Mouse (Mus musculus) embryonic facial prominence, embryonic 13.5 days (tissue): ENCODE results near the gene Soga1. TPM values are rescaled to one million over a fixed set of nuclear protein-coding genes. Genes with fewer than 3 reads are reported as not detected.

Experiments
- ATAC-seq: fragments of 200-750 bp; cut with Nextera tagmentation; 2 replicates; pipeline ENCODE4 v1.8.0; 2017; ENCODE audit warnings: low read depth; ENCODE audit not compliant: insufficient number of reproducible peaks, insufficient read depth, low FRiP score, low TSS enrichment
- H3K27ac ChIP-seq: fragments of 300-500 bp; sonication (generic); 2 replicates; pipeline ENCODE4 v1.5.1; 2015; ENCODE audit warnings: moderate library complexity, mild to moderate bottlenecking, inconsistent platforms
- H3K27me3 ChIP-seq: fragments of 300-500 bp; sonication (generic); 2 replicates; pipeline ENCODE4 v1.6.1; 2015; ENCODE audit warnings: mild to moderate bottlenecking, inconsistent platforms
- H3K36me3 ChIP-seq: fragments of 300-500 bp; sonication (generic); 2 replicates; pipeline ENCODE4 v1.6.1; 2015; ENCODE audit warnings: mild to moderate bottlenecking, inconsistent platforms
- H3K4me1 ChIP-seq: fragments of 300-500 bp; sonication (generic); 2 replicates; pipeline ENCODE4 v1.6.1; 2015; ENCODE audit warnings: inconsistent platforms
- H3K4me2 ChIP-seq: fragments of 300-500 bp; sonication (generic); 2 replicates; pipeline ENCODE4 v1.6.1; 2015; ENCODE audit warnings: moderate library complexity, mild to moderate bottlenecking, inconsistent platforms
- H3K4me3 ChIP-seq: fragments of 300-500 bp; sonication (generic); 2 replicates; pipeline ENCODE4 v1.5.1; 2015; ENCODE audit warnings: mild to moderate bottlenecking, inconsistent platforms
- H3K9ac ChIP-seq: fragments of 300-500 bp; sonication (generic); 2 replicates; pipeline ENCODE4 v1.6.1; 2015; ENCODE audit warnings: mild to moderate bottlenecking, inconsistent platforms
- H3K9me3 ChIP-seq: fragments of 300-500 bp; sonication (generic); 2 replicates; pipeline ENCODE4 v1.6.1; 2016; ENCODE audit warnings: inconsistent platforms
- WGBS: fragments of 180-500 bp; shearing (Covaris S2); methylation state at CpG from one replicate; pipeline ENCODE4 v1.1.7; 2015; ENCODE audit warnings: mixed read lengths; 5-methylcytosine and 5-hydroxymethylcytosine counted together
- polyA plus RNA-seq: library from polyadenylated mRNA; unstranded; fragments of >200 nt; fragmentation: Nextera tagmentation; extraction: Ambion mirVana; gene quantifications from 2 replicates; pipeline ENCODE4 v1.2.1, GENCODE M21; 2015

The Soga1 gene
- polyA plus RNA-seq, 1 experiment from 2014 or later: 7.1 TPM

GRCm38 (mm10) chr2:157071556-157071955 is 7.5 kb downstream of the Soga1 start:
- no peaks in the 10 kb centered on the region for H3K27me3 ChIP-seq
- H3K4me1 ChIP-seq: peaks cover 82% of the 10 kb centered on the region
- WGBS: 58% methylated on average over 2 of the region's 2 CpGs
- H3K9me3 ChIP-seq: no peaks in the 10 kb centered on the region
- peak overlapping the region; percentile 4; the same call in 1 of the 2 replicates for H3K9ac ChIP-seq
- H3K4me3 ChIP-seq: no peak overlapping the region
- H3K27ac ChIP-seq: peak overlapping the region; percentile 35; the same call in 1 of the 2 replicates
- no peak overlapping the region for H3K4me2 ChIP-seq
- ATAC-seq: no peak
- H3K36me3 ChIP-seq: peaks cover 24% of the 10 kb centered on the region; the same call in 1 of the 2 replicates

GRCm38 (mm10) chr2:157070365-157070764 is 8.7 kb downstream of the Soga1 start:
- Histone ChIP-seq H3K27ac (peak overlapping the region; percentile 68; the same call in 1 of the 2 replicates), H3K36me3 (peaks cover 22% of the 10 kb centered on the region; the same call in 1 of the 2 replicates), H3K9ac (peak overlapping the region; percentile 46; the same call in 1 of the 2 replicates), H3K4me2 (no peak overlapping the region; the same call in 1 of the 2 replicates), H3K4me1 (peaks cover 77% of the 10 kb centered on the region), H3K27me3 (no peaks in the 10 kb centered on the region), H3K9me3 (no peaks in the 10 kb centered on the region), H3K4me3 (no peak overlapping the region)
- no peak for ATAC-seq
- 47% methylated on average over 9 of the region's 9 CpGs for WGBS

- Histone ChIP-seq H3K4me1 (peaks cover 77% of the 10 kb centered on the region), H3K27ac (peak overlapping the region; percentile 68)
Observed at GRCm38 (mm10) chr2:157069755-157070315, 9.2 kb downstream of the Soga1 start.

DNA sequence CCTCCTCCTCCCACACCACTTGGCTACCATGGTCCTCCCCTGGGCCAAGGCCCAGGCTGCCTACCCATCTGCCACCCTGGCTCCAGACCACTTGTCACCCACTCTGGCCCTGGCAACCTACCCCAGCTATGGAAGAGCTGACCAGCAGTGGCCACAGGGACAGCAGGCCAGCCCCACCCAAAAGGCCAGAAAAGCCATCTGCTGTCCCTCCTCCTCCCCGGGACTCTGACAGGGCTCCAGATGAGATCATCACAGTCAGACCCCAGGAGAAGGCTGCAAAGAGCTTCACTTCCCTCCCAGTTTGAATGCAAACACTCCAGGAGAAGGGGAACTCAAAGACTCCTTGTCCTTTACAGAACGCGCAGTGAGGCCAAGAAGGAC is 9.7 kb downstream of the Soga1 start:
- H3K36me3 ChIP-seq: peaks cover 25% of the 10 kb centered on the region; the same call in 1 of the 2 replicates
- WGBS: 60% methylated on average over 3 of the region's 3 CpGs
- H3K4me1 ChIP-seq: peaks cover 77% of the 10 kb centered on the region
- no peak for ATAC-seq
- no peaks in the 10 kb centered on the region for H3K27me3 ChIP-seq
- H3K4me3 ChIP-seq: no peak overlapping the region
- peak overlapping the region; percentile 68 for H3K27ac ChIP-seq
- H3K9me3 ChIP-seq: no peaks in the 10 kb centered on the region
- peak overlapping the region; percentile 47 for H3K9ac ChIP-seq
- no peak overlapping the region; the same call in 1 of the 2 replicates for H3K4me2 ChIP-seq

More at GRCm38 (mm10) chr2:157069755-157070315, 9.2 kb downstream of the Soga1 start:
- Histone ChIP-seq H3K4me2 (no peak overlapping the region; the same call in 1 of the 2 replicates), H3K4me3 (no peak overlapping the region), H3K27me3 (no peaks in the 10 kb centered on the region), H3K9ac (peak overlapping the region; percentile 47), H3K9me3 (no peaks in the 10 kb centered on the region), H3K36me3 (peaks cover 22% of the 10 kb centered on the region; the same call in 1 of the 2 replicates)
- no peak for ATAC-seq
- WGBS: 44% methylated on average over 3 of the region's 3 CpGs

GRCm38 (mm10) chr2:157068701-157069354 is 10.2 kb downstream of the Soga1 start:
- H3K4me3 ChIP-seq: no peak overlapping the region
- no peaks in the 10 kb centered on the region for H3K27me3 ChIP-seq
- no peak overlapping the region for H3K4me2 ChIP-seq
- H3K36me3 ChIP-seq: peaks cover 27% of the 10 kb centered on the region; the same call in 1 of the 2 replicates
- 59% methylated on average over 14 of the region's 14 CpGs for WGBS
- 0 out of 2 replicates have a peak overlapping the region, but pooled peaks have one; percentile 54 for H3K9ac ChIP-seq
- H3K4me1 ChIP-seq: peaks cover 77% of the 10 kb centered on the region
- ATAC-seq: no peak
- no peaks in the 10 kb centered on the region for H3K9me3 ChIP-seq
- peak overlapping the region; percentile 68; the same call in 1 of the 2 replicates for H3K27ac ChIP-seq

DNA sequence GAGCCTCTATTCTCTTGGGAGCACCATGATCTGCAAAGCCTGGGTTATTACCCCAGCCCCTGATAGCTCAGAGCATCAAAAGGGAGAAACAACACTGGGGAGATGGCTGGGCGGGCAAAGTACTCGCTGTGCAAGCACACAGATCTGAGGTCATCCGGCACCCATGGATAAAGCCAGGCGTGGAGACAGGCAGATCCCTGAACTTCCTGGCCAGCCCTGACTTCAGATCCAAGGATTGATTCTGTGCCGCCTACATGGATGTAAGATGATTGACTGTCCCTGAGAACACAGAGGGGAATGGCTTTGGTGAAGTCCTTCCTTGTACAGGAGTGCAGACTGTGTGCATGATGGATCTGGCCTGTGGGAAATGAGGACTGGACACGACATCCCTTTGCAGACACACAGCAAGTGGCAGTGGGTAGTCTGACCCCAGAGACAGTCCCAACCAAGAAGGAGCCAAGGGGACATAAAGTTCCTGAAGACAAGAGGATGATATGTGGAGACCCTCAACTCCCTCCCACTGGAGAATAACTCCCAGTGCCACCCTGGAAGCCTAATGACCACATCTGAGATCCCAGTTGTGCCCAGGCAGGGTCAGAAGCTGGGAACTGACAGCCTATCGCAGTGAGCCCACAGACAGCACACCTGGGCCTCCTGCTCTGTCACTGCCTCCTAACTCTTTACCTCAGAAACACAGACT is 12.2 kb downstream of the Soga1 start:
- Histone ChIP-seq H3K4me1 (peaks cover 77% of the 10 kb centered on the region), H3K4me3 (no peak overlapping the region), H3K36me3 (peaks cover 17% of the 10 kb centered on the region; the same call in 1 of the 2 replicates), H3K9me3 (no peaks in the 10 kb centered on the region), H3K27me3 (no peaks in the 10 kb centered on the region), H3K9ac (no peak overlapping the region), H3K27ac (no peak overlapping the region), H3K4me2 (no peak overlapping the region)
- 84% methylated on average over 7 of the region's 7 CpGs for WGBS
- ATAC-seq: no peak

DNA sequence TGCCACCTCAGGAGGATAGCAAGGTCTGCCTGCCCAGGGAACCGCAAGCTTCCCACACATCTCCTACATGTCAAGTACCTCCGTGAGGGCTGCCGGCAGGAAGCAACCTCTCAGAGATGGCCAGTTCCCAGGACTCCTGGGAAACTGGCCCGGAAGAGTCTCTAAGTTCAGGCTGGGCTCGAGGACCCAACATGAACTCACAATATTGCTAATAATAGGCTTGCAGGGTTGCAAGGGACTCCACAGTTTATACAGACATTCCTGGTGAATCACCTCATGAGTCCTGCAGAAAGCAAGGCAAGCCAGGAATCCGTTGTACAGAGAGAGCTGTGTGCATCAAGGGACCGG is 13.2 kb downstream of the Soga1 start:
- H3K27ac ChIP-seq: no peak overlapping the region
- no peak overlapping the region for H3K9ac ChIP-seq
- WGBS: 71% methylated on average over 7 of the region's 7 CpGs
- no peaks in the 10 kb centered on the region for H3K9me3 ChIP-seq
- H3K27me3 ChIP-seq: no peaks in the 10 kb centered on the region
- H3K4me2 ChIP-seq: no peak overlapping the region
- peaks cover 17% of the 10 kb centered on the region; the same call in 1 of the 2 replicates for H3K36me3 ChIP-seq
- no peak for ATAC-seq
- no peak overlapping the region for H3K4me3 ChIP-seq
- peaks cover 66% of the 10 kb centered on the region for H3K4me1 ChIP-seq

DNA sequence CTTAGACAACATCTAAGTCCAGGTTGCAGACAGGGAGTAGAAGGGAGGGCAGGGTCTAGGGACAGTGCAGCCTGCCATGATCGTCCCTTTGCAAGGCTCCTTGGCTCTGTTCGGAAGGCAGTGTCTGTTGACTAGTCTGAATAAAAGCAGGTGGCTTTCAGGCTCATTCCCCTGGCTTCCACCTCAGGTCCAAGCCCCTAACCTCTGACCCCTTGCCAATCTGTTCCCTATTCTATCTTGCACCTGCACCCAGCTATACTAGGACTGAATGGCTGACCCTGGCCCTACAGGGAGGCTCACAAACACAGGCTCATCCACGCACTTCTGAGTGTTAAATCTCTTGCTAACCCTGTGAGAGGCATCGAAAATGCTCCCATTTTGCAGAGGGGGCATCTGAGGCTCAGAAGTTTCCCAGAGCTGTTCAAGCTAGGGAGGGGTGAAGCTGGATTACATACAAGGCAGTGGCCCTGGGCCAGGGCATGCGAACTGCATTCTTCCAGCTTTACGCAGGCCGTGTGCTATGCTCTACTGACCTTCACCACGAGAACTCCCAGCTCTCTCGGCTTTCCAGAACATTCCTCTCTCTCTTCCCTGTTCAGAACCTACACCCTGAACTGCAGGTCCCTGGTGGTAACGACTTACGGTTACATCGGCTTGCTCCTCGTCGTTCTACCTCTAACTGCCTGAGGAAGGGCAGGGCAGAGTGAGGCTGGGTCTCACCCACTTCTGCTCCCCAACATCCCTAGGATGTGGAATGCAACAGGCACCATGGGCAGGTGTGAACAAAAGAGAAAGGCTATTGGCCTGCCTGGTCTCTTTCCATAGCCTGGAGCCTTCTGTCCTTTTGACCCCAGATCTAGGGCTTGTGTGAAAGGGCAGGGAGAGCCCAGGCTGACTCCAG is 13.8 kb downstream of the Soga1 start:
- 81% methylated on average over 14 of the region's 14 CpGs for WGBS
- no peak overlapping the region for H3K4me2 ChIP-seq
- H3K27ac ChIP-seq: 0 out of 2 replicates have a peak overlapping the region, but pooled peaks have one; percentile 73
- H3K9me3 ChIP-seq: no peaks in the 10 kb centered on the region
- no peak for ATAC-seq
- no peaks in the 10 kb centered on the region for H3K27me3 ChIP-seq
- peaks cover 60% of the 10 kb centered on the region for H3K4me1 ChIP-seq
- no peak overlapping the region for H3K4me3 ChIP-seq
- no peak overlapping the region; the same call in 1 of the 2 replicates for H3K9ac ChIP-seq
- peaks cover 16% of the 10 kb centered on the region for H3K36me3 ChIP-seq

- 68% methylated on average over 7 of the region's 7 CpGs for WGBS
- peaks cover 23% of the 10 kb centered on the region for H3K36me3 ChIP-seq
- H3K27ac ChIP-seq: peak overlapping the region; percentile 73
- H3K9ac ChIP-seq: 0 out of 2 replicates have a peak overlapping the region, but pooled peaks have one; percentile 40
- no peaks in the 10 kb centered on the region for H3K9me3 ChIP-seq
- H3K4me3 ChIP-seq: no peak overlapping the region
- no peak for ATAC-seq
- H3K4me2 ChIP-seq: no peak overlapping the region
- no peaks in the 10 kb centered on the region for H3K27me3 ChIP-seq
- peaks cover 56% of the 10 kb centered on the region for H3K4me1 ChIP-seq
Observed at GRCm38 (mm10) chr2:157064136-157064535, 14.9 kb downstream of the Soga1 start.

GRCm38 (mm10) chr2:157063241-157063700 is 15.8 kb downstream of the Soga1 start:
- H3K4me1 ChIP-seq: peaks cover 58% of the 10 kb centered on the region
- H3K36me3 ChIP-seq: peaks cover 24% of the 10 kb centered on the region
- 70% methylated on average over 4 of the region's 4 CpGs for WGBS
- H3K9ac ChIP-seq: no peak overlapping the region
- H3K4me2 ChIP-seq: no peak overlapping the region
- peak overlapping the region; percentile 34 for H3K27ac ChIP-seq
- no peak overlapping the region for H3K4me3 ChIP-seq
- ATAC-seq: no peak
- H3K27me3 ChIP-seq: no peaks in the 10 kb centered on the region
- no peaks in the 10 kb centered on the region for H3K9me3 ChIP-seq
